Mouse (Mus musculus): ENCODE measurements around the gene Arhgap22.

Arhgap22 gene

GRCm38 (mm10) chr14:33212958-33213309, 892 bp upstream of the Arhgap22 start:
- no peak for DNase-seq (ENCODE audit: low spot score in 2 of 2)

DNA sequence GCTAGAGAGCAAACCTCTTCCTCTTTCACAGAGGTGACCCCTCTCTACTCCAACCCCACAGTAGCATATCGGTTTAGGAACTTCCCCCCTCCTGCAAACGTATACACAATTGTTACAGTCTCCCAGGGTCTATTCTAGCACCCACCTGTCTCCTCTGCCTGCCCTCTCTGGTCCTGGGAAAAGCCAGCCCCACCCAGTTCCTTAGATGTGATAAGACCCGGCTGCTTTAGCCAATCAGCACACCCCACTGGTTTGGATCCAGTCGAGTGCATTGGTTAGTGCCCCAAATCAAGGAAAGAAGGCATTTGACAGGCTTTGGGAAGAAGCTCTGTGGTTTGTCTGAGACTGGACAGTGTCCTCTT, 922 bp downstream of the Arhgap22 start:
- DNase-seq (ENCODE audit: low spot score in 2 of 2), result no peak

DNA sequence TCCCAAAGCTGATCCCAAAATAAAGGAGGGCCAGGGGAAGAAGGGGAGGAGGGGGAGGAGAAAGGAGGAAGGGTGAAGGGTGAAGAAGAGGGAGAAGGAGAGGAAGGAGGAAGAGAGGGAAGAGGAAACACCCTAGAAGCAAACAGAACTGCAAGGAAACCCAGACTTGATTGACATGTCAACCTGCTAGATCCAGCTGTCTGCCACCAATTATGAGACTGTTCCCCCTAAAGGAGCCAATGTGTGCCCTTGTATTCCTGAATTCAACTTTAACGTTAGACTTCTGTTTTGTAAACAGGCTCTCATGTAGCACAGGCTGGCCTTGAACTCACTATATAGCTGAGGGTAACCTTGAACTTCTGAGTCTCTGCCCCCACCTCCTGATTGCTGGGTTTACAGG, 1.3 kb downstream of the Arhgap22 start:
- no peak for DNase-seq (ENCODE audit: low spot score in 2 of 2)

DNA sequence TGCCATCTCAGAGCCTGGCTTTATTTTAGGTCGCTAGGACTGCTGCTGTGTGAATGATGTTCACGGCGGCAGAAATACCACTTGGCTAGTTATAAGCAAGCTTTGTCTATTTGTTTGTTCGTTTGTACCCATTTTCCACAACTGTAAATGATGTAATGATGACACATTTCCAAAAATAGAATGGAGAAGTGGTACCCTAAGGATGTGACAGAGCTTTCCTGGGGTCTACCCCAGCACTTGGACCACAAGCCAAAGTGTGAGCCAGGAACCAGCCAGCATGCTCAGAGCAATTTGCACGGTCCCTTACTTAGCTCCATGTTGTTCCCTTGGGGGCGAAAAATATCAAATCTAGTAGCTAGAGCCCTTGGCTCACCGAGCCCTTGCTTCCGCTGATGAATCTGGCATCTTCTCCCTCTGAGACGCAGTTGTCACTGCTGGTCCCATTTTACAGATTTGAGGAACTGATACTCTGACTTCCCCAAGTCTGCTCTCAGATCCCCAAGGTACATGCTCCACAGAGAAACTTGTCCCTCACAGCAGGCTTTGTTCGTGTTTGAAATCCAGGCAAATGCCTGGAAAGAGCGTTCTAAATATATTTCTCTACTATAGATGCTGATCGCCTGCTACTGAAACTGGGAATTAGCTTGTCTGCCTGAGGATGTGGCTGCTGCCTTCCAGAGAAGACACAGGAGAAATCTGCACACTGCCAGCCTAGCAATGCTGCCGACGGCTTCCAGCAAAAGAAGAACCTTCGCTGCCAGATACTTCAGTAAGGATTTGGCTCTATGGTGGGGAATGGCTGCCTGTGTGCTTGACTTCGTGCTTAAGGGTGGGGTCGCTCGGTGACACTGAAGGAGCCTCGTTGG, 2.8 kb downstream of the Arhgap22 start:
- DNase-seq (ENCODE audit: low spot score in 2 of 2), result no peak

- no peak for DNase-seq (ENCODE audit: low spot score in 2 of 2)
Observed at GRCm38 (mm10) chr14:33225235-33225634, 11.4 kb downstream of the Arhgap22 start.

- DNase-seq (ENCODE audit: low spot score in 2 of 2), result no peak
Observed at GRCm38 (mm10) chr14:33230672-33231071, 16.8 kb downstream of the Arhgap22 start.

- no peak for DNase-seq (ENCODE audit: low spot score in 2 of 2)
Observed at GRCm38 (mm10) chr14:33231311-33231710, 17.5 kb downstream of the Arhgap22 start.

- DNase-seq (ENCODE audit: low spot score in 2 of 2), result no peak
Observed at GRCm38 (mm10) chr14:33232048-33232447, 18.2 kb downstream of the Arhgap22 start.

- no peak for DNase-seq (ENCODE audit: low spot score in 2 of 2)
Observed at GRCm38 (mm10) chr14:33235661-33236060, 21.8 kb downstream of the Arhgap22 start.

GRCm38 (mm10) chr14:33240400-33240799, 26.6 kb downstream of the Arhgap22 start:
- DNase-seq (ENCODE audit: low spot score in 2 of 2), result no peak

DNA sequence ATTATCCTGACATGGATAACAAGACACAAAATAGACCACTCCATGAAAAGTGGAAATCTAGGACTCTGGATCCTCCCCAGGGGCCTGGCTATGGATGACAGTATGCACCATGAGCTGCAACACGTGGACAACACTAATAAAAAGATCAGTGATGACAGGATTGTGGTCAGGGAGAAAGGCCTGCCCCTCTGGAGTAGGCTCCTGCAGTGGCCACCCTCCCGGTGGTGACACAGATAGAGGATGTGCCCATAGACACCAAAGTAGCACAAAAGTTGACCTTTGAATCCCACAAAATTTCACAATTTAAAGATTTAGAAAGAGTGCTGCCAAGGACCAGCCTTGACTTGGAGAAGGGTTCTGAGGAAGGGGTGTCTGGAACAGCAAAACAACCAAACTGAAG, 29.4 kb downstream of the Arhgap22 start:
- no peak for DNase-seq (ENCODE audit: low spot score in 2 of 2)

DNA sequence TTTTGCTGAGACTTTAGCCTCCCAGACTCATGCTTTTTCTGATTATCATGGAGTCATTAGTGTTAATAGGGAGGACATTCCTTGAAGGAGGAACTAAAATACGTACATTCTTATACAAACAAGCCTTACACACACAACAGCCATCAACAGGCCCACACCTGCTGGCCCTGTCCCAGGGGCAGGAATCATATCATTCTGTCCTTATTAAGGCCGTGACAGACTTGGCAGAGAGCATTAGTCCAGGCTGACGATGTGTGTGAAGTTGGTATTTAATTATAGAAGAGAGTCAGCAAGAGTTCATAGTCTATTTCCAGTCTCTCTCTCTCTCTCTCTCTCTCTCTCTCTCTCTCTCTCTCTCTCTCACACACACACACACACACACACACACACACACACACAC, 30.7 kb downstream of the Arhgap22 start:
- no peak for DNase-seq (ENCODE audit: low spot score in 2 of 2)

DNA sequence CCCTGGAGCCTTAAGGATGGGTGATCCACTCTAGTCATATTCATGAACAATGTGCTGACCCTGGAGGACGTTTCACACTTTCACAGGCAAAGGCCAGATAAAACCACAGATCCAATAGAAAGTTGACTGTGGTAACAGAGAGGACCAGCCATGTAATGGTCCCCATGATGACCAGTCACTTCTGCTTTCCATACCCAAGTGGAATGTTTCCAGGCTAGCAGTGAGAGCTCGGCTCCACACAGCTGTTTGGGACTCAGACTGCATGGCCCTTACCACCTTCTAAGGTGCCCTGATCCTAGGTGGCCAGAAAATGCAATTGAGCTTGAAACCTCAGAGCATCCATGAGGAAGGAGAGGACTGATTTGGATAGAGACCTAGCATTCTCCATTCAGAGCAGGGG, 31.1 kb downstream of the Arhgap22 start:
- no peak for DNase-seq (ENCODE audit: low spot score in 2 of 2)

- DNase-seq (ENCODE audit: low spot score in 2 of 2), result peak in 1 of 2 experiments; percentile 14
Observed at GRCm38 (mm10) chr14:33246476-33246875, 32.6 kb downstream of the Arhgap22 start.

DNA sequence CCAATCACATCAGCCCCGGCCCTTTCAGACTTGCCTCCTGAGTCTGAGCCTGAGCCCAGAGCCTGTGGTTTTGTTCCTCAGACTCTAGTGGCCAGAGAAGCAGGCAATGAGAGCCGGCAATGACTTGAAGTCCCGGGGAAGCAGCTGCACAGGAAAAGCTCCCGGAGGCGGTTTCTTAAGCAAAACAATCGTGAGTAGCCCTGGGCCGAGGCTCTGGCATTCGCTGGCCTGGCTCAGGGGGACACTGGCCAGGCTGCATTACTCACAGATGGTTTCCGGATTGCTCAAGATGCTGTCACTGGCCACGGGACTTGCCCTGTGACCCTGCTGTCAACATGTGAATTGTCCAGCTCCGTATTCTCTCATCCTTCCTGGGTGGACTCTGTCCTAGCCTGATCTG, 33.8 kb downstream of the Arhgap22 start:
- peak in 1 of 2 experiments; percentile 16 for DNase-seq (ENCODE audit: low spot score in 2 of 2)

DNA sequence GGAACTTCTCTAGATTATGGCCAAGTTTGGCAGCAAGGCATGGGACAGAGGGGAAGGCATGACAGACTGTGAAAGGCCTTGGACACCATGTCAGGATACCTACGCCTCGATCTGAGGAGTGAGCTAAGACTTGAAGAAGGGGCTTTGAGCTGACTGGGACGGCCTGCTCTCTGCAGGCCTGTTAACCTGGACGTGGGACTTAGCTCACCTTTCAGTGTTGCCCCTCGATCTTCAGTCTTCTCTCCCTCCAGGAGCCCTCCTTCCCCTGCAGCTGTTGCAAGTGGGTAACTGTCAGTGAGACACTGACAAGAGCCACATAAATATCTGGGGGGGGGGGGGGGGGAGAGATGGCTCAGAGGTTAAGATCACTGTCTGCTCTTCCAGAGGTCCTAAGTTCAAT, 34.9 kb downstream of the Arhgap22 start:
- DNase-seq (ENCODE audit: low spot score in 2 of 2), result no peak

- no peak for DNase-seq (ENCODE audit: low spot score in 2 of 2)
Observed at GRCm38 (mm10) chr14:33250215-33250939, 36.6 kb downstream of the Arhgap22 start.

- no peak for DNase-seq (ENCODE audit: low spot score in 2 of 2)
Observed at GRCm38 (mm10) chr14:33250956-33251745, 37.3 kb downstream of the Arhgap22 start.

- no peak for DNase-seq (ENCODE audit: low spot score in 2 of 2)
Observed at GRCm38 (mm10) chr14:33258256-33258655, 44.4 kb downstream of the Arhgap22 start.

DNA sequence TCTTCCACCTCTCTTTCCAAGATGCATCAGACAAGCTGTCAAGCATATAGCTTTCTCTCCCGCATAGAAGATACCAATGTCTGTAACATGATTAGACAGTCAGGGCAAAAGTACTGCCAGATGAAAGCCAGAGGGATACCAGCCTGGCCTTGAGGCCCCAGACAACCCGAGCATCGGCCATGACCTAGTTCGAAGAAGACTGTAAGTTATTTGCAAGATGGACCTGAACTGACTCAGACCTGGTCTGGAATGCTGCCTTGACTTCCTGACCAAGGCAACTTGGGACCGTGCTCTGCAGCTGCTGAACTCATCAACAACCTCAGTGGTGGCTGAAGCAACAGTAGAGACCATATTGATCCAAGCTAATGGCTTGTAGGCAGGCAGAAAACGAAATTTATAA, 46.3 kb downstream of the Arhgap22 start:
- DNase-seq (ENCODE audit: low spot score in 2 of 2), result no peak

GRCm38 (mm10) chr14:33264795-33265194, 51.0 kb downstream of the Arhgap22 start:
- no peak for DNase-seq (ENCODE audit: low spot score in 2 of 2)

GRCm38 (mm10) chr14:33276240-33276639, 62.4 kb downstream of the Arhgap22 start:
- no peak for DNase-seq (ENCODE audit: low spot score in 2 of 2)
